Mouse (Mus musculus): ENCODE data around the gene Znrf4.

Znrf4 gene

GRCm38 (mm10) chr17:56468380-56468779, 43.9 kb downstream of the Znrf4 start:
- no peak for DNase-seq (ENCODE audit: low read depth, low spot score)

GRCm38 (mm10) chr17:56467456-56467884, 44.8 kb downstream of the Znrf4 start:
- no peak for DNase-seq (ENCODE audit: low read depth, low spot score)

- no peak for DNase-seq (ENCODE audit: low read depth, low spot score)
Observed at GRCm38 (mm10) chr17:56466747-56467146, 45.5 kb downstream of the Znrf4 start.

GRCm38 (mm10) chr17:56464817-56465216, 47.4 kb downstream of the Znrf4 start:
- DNase-seq (ENCODE audit: low read depth, low spot score): no peak

- no peak for DNase-seq (ENCODE audit: low read depth, low spot score)
Observed at GRCm38 (mm10) chr17:56464345-56464744, 47.9 kb downstream of the Znrf4 start.

- DNase-seq (ENCODE audit: low read depth, low spot score): no peak
Observed at GRCm38 (mm10) chr17:56463500-56463899, 48.7 kb downstream of the Znrf4 start.

- DNase-seq (ENCODE audit: low read depth, low spot score): no peak
Observed at GRCm38 (mm10) chr17:56462835-56463455, 49.3 kb downstream of the Znrf4 start.

GRCm38 (mm10) chr17:56461771-56462743, 50.2 kb downstream of the Znrf4 start:
- peak; percentile 99 for DNase-seq (ENCODE audit: low read depth, low spot score)
